Mouse (Mus musculus) myocyte (in vitro differentiated cells): ENCODE data around the gene Gli3. TPM values are rescaled to one million over a fixed set of nuclear protein-coding genes. Genes with fewer than 3 reads are reported as not detected.

ENCODE experiments used
- H3K27me3 ChIP-seq: one replicate; pipeline ENCODE4 v1.6.1; 2011; ENCODE audit not compliant: control insufficient read depth, insufficient read depth, insufficient read length
- H3K36me3 ChIP-seq: one replicate; pipeline ENCODE4 v1.6.1; 2011; ENCODE audit not compliant: control insufficient read depth, insufficient read depth
- H3K4me2 ChIP-seq: one replicate; pipeline ENCODE4 v1.6.1; 2011; ENCODE audit warnings: low read depth, control low read depth
- H3K4me3 ChIP-seq: one replicate; pipeline ENCODE4 v1.5.1; 2011; ENCODE audit warnings: mild to moderate bottlenecking, control low read depth, moderate library complexity
- H3K79me2 ChIP-seq: one replicate; pipeline ENCODE4 v1.6.1; 2011; ENCODE audit not compliant: control insufficient read depth, insufficient read depth
- H3ac ChIP-seq: one replicate; pipeline ENCODE4 v1.6.1; 2011; ENCODE audit not compliant: control insufficient read depth, insufficient read length
- CEBPB ChIP-seq: IDR thresholded peaks from 2 replicates; pipeline ENCODE4 v1.6.1; 2011; ENCODE audit warnings: mild to moderate bottlenecking, moderate library complexity; ENCODE audit not compliant: poor library complexity, insufficient read depth, severe bottlenecking
- E2F4 ChIP-seq: IDR thresholded peaks from one replicate; pipeline ENCODE4 v1.6.1; 2011; ENCODE audit warnings: mild to moderate bottlenecking, control low read depth, moderate library complexity; ENCODE audit not compliant: insufficient read depth
- MAX ChIP-seq: IDR thresholded peaks from one replicate; pipeline ENCODE4 v1.6.1; 2011; ENCODE audit warnings: low read depth, mild to moderate bottlenecking, control low read depth
- MYOD1 ChIP-seq, 3 experiments: IDR thresholded peaks; one replicate each; pipeline ENCODE4 v1.6.1; 2011; ENCODE audit warnings: control low read depth in 2 of 3, low read depth in 2 of 3, mild to moderate bottlenecking in 2 of 3, moderate library complexity in 1 of 3; ENCODE audit not compliant: insufficient read length in 2 of 3, control insufficient read depth in 1 of 3
- MYOG ChIP-seq, 3 experiments: IDR thresholded peaks; one replicate each; pipeline ENCODE4 v1.6.1; 2011; ENCODE audit warnings: control low read depth in 2 of 3, low read depth in 2 of 3, mild to moderate bottlenecking in 2 of 3; ENCODE audit not compliant: insufficient read length in 2 of 3, control insufficient read depth in 1 of 3, insufficient read depth in 1 of 3
- POLR2A ChIP-seq: IDR thresholded peaks from one replicate; pipeline ENCODE4 v1.6.1; 2011; ENCODE audit warnings: low read depth, mild to moderate bottlenecking, control low read depth, moderate library complexity; ENCODE audit not compliant: insufficient read length
- POLR2AphosphoS2 ChIP-seq: IDR thresholded peaks from one replicate; pipeline ENCODE4 v1.6.1; 2011; ENCODE audit warnings: low read depth, control low read depth; ENCODE audit not compliant: insufficient read length
- REST ChIP-seq: IDR thresholded peaks from one replicate; pipeline ENCODE4 v1.6.1; 2011; ENCODE audit warnings: mild to moderate bottlenecking, control low read depth, moderate library complexity; ENCODE audit not compliant: insufficient read depth, insufficient read length
- SRF ChIP-seq: IDR thresholded peaks from one replicate; pipeline ENCODE4 v1.6.1; 2011; ENCODE audit warnings: low read depth; ENCODE audit not compliant: control insufficient read depth, insufficient read length
- TCF12 ChIP-seq: IDR thresholded peaks from one replicate; pipeline ENCODE4 v1.6.1; 2011; ENCODE audit warnings: mild to moderate bottlenecking, control low read depth; ENCODE audit not compliant: poor library complexity, insufficient read depth, severe bottlenecking
- TCF3 ChIP-seq: IDR thresholded peaks from one replicate; pipeline ENCODE4 v1.6.1; 2011; ENCODE audit warnings: low read depth, control low read depth; ENCODE audit not compliant: insufficient read length
- USF1 ChIP-seq: IDR thresholded peaks from one replicate; pipeline ENCODE4 v1.6.1; 2011; ENCODE audit warnings: low read depth, mild to moderate bottlenecking, control low read depth, moderate library complexity
- polyA plus RNA-seq: library from polyadenylated mRNA; unstranded; fragments of >200 nt; fragmentation: generic; extraction: Trizol; gene quantifications from one replicate; pipeline ENCODE4 v1.2.1, GENCODE M21; 2012; ENCODE audit warnings: missing spikeins

Gene Gli3
- polyA plus RNA-seq, 1 experiment = 3.9 TPM

GRCm38 (mm10) chr13:15618051-15618692 is 155.1 kb downstream of the Gli3 start:
- peaks cover 10% of the 10 kb centered on the region for H3K79me2 ChIP-seq
- no peaks in the 10 kb centered on the region for H3K36me3 ChIP-seq
- H3K4me2 ChIP-seq = no peak overlapping the region
- H3ac ChIP-seq = no peak overlapping the region
- H3K27me3 ChIP-seq = no peaks in the 10 kb centered on the region
- H3K4me3 ChIP-seq = no peak overlapping the region
- no peak for TF ChIP-seq MYOD1 (IDR thresholded peaks at IDR 0.05; ENCODE audit: control insufficient read depth in 1 of 3, insufficient read length in 2 of 3, low read depth in 2 of 3)
- TF ChIP-seq E2F4 = no peak
- no peak for TF ChIP-seq REST
- TF ChIP-seq SRF = no peak
- no peak for TF ChIP-seq MAX
- no peak for TF ChIP-seq POLR2AphosphoS2
- no peak for TF ChIP-seq TCF3

- no peak overlapping the region for H3ac ChIP-seq
- TF ChIP-seq POLR2A (no peak), MYOG (IDR thresholded peaks at IDR 0.05; ENCODE audit: control insufficient read depth in 1 of 3, insufficient read depth in 1 of 3, insufficient read length in 2 of 3, low read depth in 2 of 3) (no peak), MYOD1 (IDR thresholded peaks at IDR 0.05; ENCODE audit: control insufficient read depth in 1 of 3, insufficient read length in 2 of 3, low read depth in 2 of 3) (no peak), E2F4 (no peak), MAX (no peak), TCF3 (no peak), TCF12 (no peak), CEBPB (no peak), SRF (no peak), REST (no peak), POLR2AphosphoS2 (no peak), USF1 (no peak)
- peaks cover 18% of the 10 kb centered on the region for H3K79me2 ChIP-seq
- no peak overlapping the region for H3K4me3 ChIP-seq
- no peak overlapping the region for H3K4me2 ChIP-seq
- no peaks in the 10 kb centered on the region for H3K36me3 ChIP-seq
- no peaks in the 10 kb centered on the region for H3K27me3 ChIP-seq
Measured at GRCm38 (mm10) chr13:15621009-15621408, 158.0 kb downstream of the Gli3 start.

GRCm38 (mm10) chr13:15624490-15625353 is 161.7 kb downstream of the Gli3 start:
- Histone ChIP-seq H3K4me2 (peak overlapping the region; percentile 62), H3K27me3 (no peaks in the 10 kb centered on the region), H3K36me3 (no peaks in the 10 kb centered on the region), H3K79me2 (peaks cover 19% of the 10 kb centered on the region), H3ac (no peak overlapping the region), H3K4me3 (no peak overlapping the region)
- TF ChIP-seq USF1 = no peak
- no peak for TF ChIP-seq CEBPB
- no peak for TF ChIP-seq E2F4
- TF ChIP-seq TCF12 = no peak
- TF ChIP-seq MYOG (IDR thresholded peaks at IDR 0.05; ENCODE audit: control insufficient read depth in 1 of 3, insufficient read depth in 1 of 3, insufficient read length in 2 of 3, low read depth in 2 of 3) = no peak
- TF ChIP-seq MYOD1 (IDR thresholded peaks at IDR 0.05; ENCODE audit: control insufficient read depth in 1 of 3, insufficient read length in 2 of 3, low read depth in 2 of 3) = no peak
- no peak for TF ChIP-seq POLR2A
- no peak for TF ChIP-seq MAX
- TF ChIP-seq POLR2AphosphoS2 = no peak
- no peak for TF ChIP-seq TCF3
- TF ChIP-seq SRF = no peak
- no peak for TF ChIP-seq REST

- no peak overlapping the region for H3K4me2 ChIP-seq
- no peak overlapping the region for H3ac ChIP-seq
- H3K4me3 ChIP-seq = no peak overlapping the region
- H3K27me3 ChIP-seq = no peaks in the 10 kb centered on the region
- H3K79me2 ChIP-seq = no peaks in the 10 kb centered on the region
- H3K36me3 ChIP-seq = peaks cover 4% of the 10 kb centered on the region
- TF ChIP-seq CEBPB = no peak
- no peak for TF ChIP-seq POLR2A
- TF ChIP-seq MYOG (IDR thresholded peaks at IDR 0.05; ENCODE audit: control insufficient read depth in 1 of 3, insufficient read depth in 1 of 3, insufficient read length in 2 of 3, low read depth in 2 of 3) = no peak
- no peak for TF ChIP-seq TCF3
- TF ChIP-seq TCF12 = no peak
- no peak for TF ChIP-seq SRF
- no peak for TF ChIP-seq MYOD1 (IDR thresholded peaks at IDR 0.05; ENCODE audit: control insufficient read depth in 1 of 3, insufficient read length in 2 of 3, low read depth in 2 of 3)
- no peak for TF ChIP-seq MAX
- no peak for TF ChIP-seq E2F4
- TF ChIP-seq POLR2AphosphoS2 = no peak
- no peak for TF ChIP-seq REST
- TF ChIP-seq USF1 = no peak
Measured at GRCm38 (mm10) chr13:15641548-15641947, 178.5 kb downstream of the Gli3 start.
